Mouse (Mus musculus): ENCODE results near the gene Creld1. TPM values are rescaled to one million over a fixed set of nuclear protein-coding genes. Genes with fewer than 3 reads are reported as not detected.

Creld1 gene
- polyA plus RNA-seq, 1 experiment from 2014 or later: 54.3 TPM

GRCm38 (mm10) chr6:113444207-113444965, 38.7 kb upstream of the Creld1 start:
- H3K27me3 ChIP-seq: no peaks in the 10 kb centered on the region
- peaks cover 8% of the 10 kb centered on the region for H3K4me1 ChIP-seq
- H3K27ac ChIP-seq: no peak overlapping the region
- no peaks in the 10 kb centered on the region for H3K9me3 ChIP-seq (replicated peaks)
- 82% methylated on average over 6 of the region's 8 CpGs for WGBS
- no peak overlapping the region for H3K9ac ChIP-seq
- no peak overlapping the region for H3K4me2 ChIP-seq (replicated peaks)
- H3K36me3 ChIP-seq: peaks cover 28% of the 10 kb centered on the region
- no peak for ATAC-seq (ENCODE audit: low FRiP score)
- no peak overlapping the region for H3K4me3 ChIP-seq

DNA sequence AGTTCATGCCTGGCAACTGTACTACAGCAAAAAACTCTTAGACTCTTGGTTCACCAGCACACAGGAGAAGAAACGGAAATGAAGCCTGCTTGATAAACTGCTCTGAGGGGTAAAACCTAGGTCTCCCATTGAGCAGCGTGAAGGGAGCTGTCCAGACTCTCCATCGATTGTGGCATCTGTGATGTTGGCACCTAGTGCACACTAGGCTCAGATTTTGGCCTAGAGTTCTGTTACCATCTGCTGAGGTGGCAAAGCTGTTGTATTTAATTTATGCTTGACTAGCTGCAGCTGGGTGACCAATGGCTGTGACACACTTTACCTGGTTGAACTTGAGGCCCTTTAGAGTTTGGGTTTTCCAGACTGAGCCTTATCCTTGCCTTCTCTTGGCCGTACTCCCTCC, 35.5 kb upstream of the Creld1 start:
- Histone ChIP-seq H3K27me3 (no peaks in the 10 kb centered on the region), H3K4me2 (replicated peaks) (no peak overlapping the region), H3K9me3 (replicated peaks) (no peaks in the 10 kb centered on the region), H3K9ac (no peak overlapping the region), H3K4me3 (no peak overlapping the region), H3K36me3 (peaks cover 28% of the 10 kb centered on the region), H3K27ac (no peak overlapping the region), H3K4me1 (peaks cover 8% of the 10 kb centered on the region)
- ATAC-seq (ENCODE audit: low FRiP score): no peak
- 95% methylated on average over 4 of the region's 4 CpGs for whole genome bisulfite sequencing

DNA sequence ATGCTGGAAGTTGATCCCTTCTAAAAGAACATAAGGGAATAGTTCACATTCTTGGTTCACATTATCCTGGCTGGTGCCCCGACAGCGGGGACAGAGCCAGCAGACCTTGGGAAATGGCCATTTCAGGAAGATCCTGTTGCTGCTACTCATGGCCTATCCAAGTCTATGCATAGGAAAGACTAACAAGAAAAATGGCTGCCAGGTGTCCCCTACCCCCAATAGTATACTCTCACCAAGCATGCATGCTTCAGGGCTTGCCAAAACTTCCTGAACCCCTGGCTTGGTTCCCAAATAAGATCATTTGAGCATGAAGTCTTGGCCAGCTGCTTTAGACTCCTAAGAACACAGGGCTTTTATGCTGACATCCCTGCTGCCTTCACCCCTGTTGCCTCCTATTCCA, 31.3 kb upstream of the Creld1 start:
- WGBS: 86% methylated on average over 2 of the region's 2 CpGs
- ATAC-seq (ENCODE audit: low FRiP score): no peak

GRCm38 (mm10) chr6:113455007-113455406, 28.1 kb upstream of the Creld1 start:
- Histone ChIP-seq H3K9ac (no peak overlapping the region), H3K27ac (no peak overlapping the region), H3K9me3 (replicated peaks) (no peaks in the 10 kb centered on the region), H3K36me3 (no peaks in the 10 kb centered on the region), H3K27me3 (peaks cover 5% of the 10 kb centered on the region; the same call in 1 of the 2 replicates), H3K4me1 (no peaks in the 10 kb centered on the region), H3K4me3 (no peak overlapping the region), H3K4me2 (replicated peaks) (no peak overlapping the region)
- 74% methylated on average over 5 of the region's 5 CpGs for WGBS
- no peak for ATAC-seq (ENCODE audit: low FRiP score)

More for the DNA sequence above, 31.3 kb upstream of the Creld1 start:
- Histone ChIP-seq H3K9me3 (replicated peaks) (no peaks in the 10 kb centered on the region), H3K4me3 (no peak overlapping the region), H3K27me3 (no peaks in the 10 kb centered on the region), H3K4me1 (no peaks in the 10 kb centered on the region), H3K4me2 (replicated peaks) (no peak overlapping the region), H3K27ac (no peak overlapping the region), H3K9ac (no peak overlapping the region), H3K36me3 (peaks cover 22% of the 10 kb centered on the region)

DNA sequence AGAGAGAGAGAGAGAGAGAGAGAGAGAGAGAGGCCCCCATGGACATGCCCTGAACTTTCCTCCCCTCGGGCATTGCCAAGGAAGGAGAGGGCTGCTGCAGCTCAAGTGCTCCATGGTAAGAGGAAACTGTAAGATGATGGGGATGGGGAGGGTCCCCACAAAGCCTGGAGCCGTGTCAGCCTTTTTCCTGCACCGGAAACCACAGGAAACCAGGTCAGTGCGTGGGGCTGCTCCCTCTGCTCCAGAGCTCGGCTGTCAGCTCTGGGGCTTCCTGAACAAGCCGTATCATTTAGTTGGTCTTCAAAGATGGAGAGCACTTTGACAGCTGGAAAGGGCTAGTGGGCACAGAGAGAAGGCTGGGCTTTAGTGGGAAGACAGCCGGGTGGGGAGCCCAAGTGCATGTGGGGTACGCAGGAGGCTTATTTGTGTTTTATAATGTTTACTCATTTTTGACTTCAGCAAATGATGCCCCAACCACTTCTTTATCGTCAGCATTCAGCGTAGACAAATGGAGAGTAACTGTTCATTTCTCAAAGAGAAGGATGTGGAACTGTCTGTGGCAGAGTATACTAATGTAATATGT, 25.1 kb upstream of the Creld1 start, which contains the start of gene Il17re:
Gene Il17re, plus strand, starts transcription at position 533 of the 583 bp plus-strand sequence.
- 74% methylated on average over 9 of the region's 10 CpGs for WGBS
- no peak for ATAC-seq (ENCODE audit: low FRiP score)

GRCm38 (mm10) chr6:113458635-113459034, 24.5 kb upstream of the Creld1 start:
- Histone ChIP-seq H3K27me3 (peaks cover 5% of the 10 kb centered on the region; the same call in 1 of the 2 replicates), H3K4me2 (replicated peaks) (no peak overlapping the region), H3K9ac (no peak overlapping the region), H3K36me3 (no peaks in the 10 kb centered on the region), H3K4me3 (no peak overlapping the region), H3K9me3 (replicated peaks) (no peaks in the 10 kb centered on the region), H3K27ac (no peak overlapping the region), H3K4me1 (no peaks in the 10 kb centered on the region)
- WGBS: 70% methylated on average over 10 of the region's 10 CpGs
- no peak for ATAC-seq (ENCODE audit: low FRiP score)

More for the DNA sequence above, 25.1 kb upstream of the Creld1 start, which contains the start of gene Il17re:
- Histone ChIP-seq H3K36me3 (no peaks in the 10 kb centered on the region), H3K4me2 (replicated peaks) (no peak within 1 kb of the TSS), H3K4me3 (no peak within 1 kb of the TSS), H3K27me3 (peaks cover 5% of the 10 kb centered on the region; the same call in 1 of the 2 replicates), H3K9me3 (replicated peaks) (no peaks in the 10 kb centered on the region), H3K4me1 (no peaks in the 10 kb centered on the region), H3K27ac (no peak within 1 kb of the TSS), H3K9ac (no peak within 1 kb of the TSS)

DNA sequence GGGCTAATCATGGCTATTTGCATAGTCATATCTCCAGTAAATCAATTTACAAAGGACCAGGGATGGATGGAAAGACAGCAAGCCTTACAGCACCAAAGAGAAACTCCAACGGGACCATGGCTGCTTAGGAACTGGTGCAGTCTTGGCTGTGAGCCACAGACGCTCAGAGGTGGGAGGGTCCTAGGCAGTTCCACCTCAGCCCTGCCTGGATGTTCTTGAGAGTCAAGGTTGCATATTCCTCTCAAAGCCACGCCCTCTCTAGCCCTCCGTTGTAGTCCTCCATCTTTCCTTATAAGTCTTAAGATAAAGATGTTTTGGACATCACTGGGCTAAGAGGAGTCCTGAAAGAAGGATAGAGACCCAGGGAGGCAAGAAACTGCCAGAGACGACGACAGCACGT, 19.1 kb upstream of the Creld1 start:
- H3K36me3 ChIP-seq: no peaks in the 10 kb centered on the region
- H3K4me1 ChIP-seq: no peaks in the 10 kb centered on the region
- 73% methylated on average over 7 of the region's 7 CpGs for WGBS
- no peak overlapping the region for H3K9ac ChIP-seq
- no peaks in the 10 kb centered on the region for H3K9me3 ChIP-seq (replicated peaks)
- H3K27ac ChIP-seq: no peak overlapping the region
- no peak for ATAC-seq (ENCODE audit: low FRiP score)
- H3K27me3 ChIP-seq: peaks cover 7% of the 10 kb centered on the region
- H3K4me3 ChIP-seq: no peak overlapping the region
- H3K4me2 ChIP-seq (replicated peaks): no peak overlapping the region

DNA sequence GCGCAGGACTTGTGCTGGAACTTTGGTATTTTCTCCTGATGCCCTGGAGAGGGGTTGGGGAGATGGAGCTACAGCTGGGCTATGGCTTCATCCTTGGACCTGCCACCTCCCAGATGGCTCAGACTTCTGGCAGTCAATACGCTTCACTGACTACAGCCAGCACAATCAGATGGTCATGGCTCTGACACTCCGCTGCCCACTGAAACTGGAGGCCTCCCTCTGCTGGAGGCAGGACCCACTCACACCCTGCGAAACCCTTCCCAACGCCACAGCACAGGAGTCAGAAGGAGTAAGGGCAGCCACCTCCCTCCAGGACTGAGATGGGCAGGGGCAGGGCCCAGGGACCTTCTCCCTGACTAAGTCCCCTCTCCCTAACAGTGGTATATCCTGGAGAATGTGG, 17.5 kb upstream of the Creld1 start:
- H3K9ac ChIP-seq: no peak overlapping the region
- no peaks in the 10 kb centered on the region for H3K9me3 ChIP-seq (replicated peaks)
- no peaks in the 10 kb centered on the region for H3K36me3 ChIP-seq
- WGBS: 40% methylated on average over 5 of the region's 5 CpGs
- no peak overlapping the region for H3K27ac ChIP-seq
- no peak for ATAC-seq (ENCODE audit: low FRiP score)
- H3K4me3 ChIP-seq: no peak overlapping the region
- H3K4me2 ChIP-seq (replicated peaks): no peak overlapping the region
- peaks cover 9% of the 10 kb centered on the region for H3K4me1 ChIP-seq
- peaks cover 21% of the 10 kb centered on the region for H3K27me3 ChIP-seq

DNA sequence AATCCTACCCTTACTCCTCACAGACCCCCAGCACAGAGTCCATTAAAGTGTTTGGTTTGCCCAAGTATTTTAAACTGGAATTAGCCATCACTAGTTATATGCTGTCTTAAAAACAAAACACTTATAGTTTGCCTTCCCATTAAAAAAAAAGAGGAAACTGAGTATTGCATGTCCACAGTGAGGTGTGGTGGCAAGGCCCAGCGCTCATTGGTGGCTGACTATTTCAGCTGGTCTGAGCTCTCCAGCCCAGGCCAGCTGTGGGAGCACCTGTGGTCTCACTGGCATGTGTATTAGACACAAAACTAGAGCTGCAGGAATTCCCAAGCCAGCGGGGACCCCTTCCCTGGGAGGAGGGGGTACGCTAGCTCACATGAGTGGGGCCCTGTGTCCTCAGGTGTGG, 14.6 kb upstream of the Creld1 start:
- H3K4me1 ChIP-seq: peaks cover 15% of the 10 kb centered on the region
- no peaks in the 10 kb centered on the region for H3K36me3 ChIP-seq
- H3K9me3 ChIP-seq (replicated peaks): no peaks in the 10 kb centered on the region
- ATAC-seq (ENCODE audit: low FRiP score): 0 out of 2 replicates have a peak, but pooled peaks have one; percentile 8
- no peak overlapping the region for H3K4me3 ChIP-seq
- H3K9ac ChIP-seq: no peak overlapping the region
- peak overlapping the region; percentile 62; the same call in 1 of the 2 replicates for H3K4me2 ChIP-seq (replicated peaks)
- WGBS: 70% methylated on average over 3 of the region's 3 CpGs
- no peak overlapping the region for H3K27ac ChIP-seq
- H3K27me3 ChIP-seq: peaks cover 42% of the 10 kb centered on the region

GRCm38 (mm10) chr6:113469021-113469420, 14.1 kb upstream of the Creld1 start:
- H3K36me3 ChIP-seq: no peaks in the 10 kb centered on the region
- peaks cover 15% of the 10 kb centered on the region for H3K4me1 ChIP-seq
- ATAC-seq (ENCODE audit: low FRiP score): peak; percentile 51
- peak overlapping the region; percentile 10; the same call in 1 of the 2 replicates for H3K9ac ChIP-seq
- H3K27me3 ChIP-seq: peaks cover 42% of the 10 kb centered on the region
- peak overlapping the region; percentile 36 for H3K4me3 ChIP-seq
- H3K9me3 ChIP-seq (replicated peaks): no peaks in the 10 kb centered on the region
- H3K4me2 ChIP-seq (replicated peaks): peak overlapping the region; percentile 62
- H3K27ac ChIP-seq: no peak overlapping the region
- whole genome bisulfite sequencing: 8% methylated on average over 9 of the region's 9 CpGs

DNA sequence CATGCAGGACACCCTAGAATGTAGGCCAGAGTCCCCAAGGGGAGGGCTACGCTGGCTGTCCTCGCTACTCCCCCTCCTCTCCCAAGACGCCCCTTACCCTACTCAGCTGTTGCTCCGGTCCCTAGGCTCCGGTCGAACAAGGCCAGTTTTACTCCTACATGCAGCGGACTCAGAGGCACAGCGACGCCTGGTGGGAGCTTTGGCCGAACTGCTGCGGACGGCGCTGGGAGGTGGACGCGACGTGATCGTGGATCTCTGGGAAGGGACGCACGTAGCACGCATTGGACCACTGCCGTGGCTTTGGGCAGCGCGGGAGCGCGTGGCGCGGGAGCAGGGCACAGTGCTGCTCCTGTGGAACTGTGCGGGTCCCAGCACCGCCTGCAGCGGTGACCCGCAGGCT, 13.7 kb upstream of the Creld1 start:
- Histone ChIP-seq H3K27me3 (peaks cover 42% of the 10 kb centered on the region), H3K36me3 (no peaks in the 10 kb centered on the region), H3K9me3 (replicated peaks) (no peaks in the 10 kb centered on the region), H3K4me2 (replicated peaks) (peak overlapping the region; percentile 62), H3K27ac (no peak overlapping the region), H3K4me3 (peak overlapping the region; percentile 36), H3K9ac (peak overlapping the region; percentile 10), H3K4me1 (peaks cover 15% of the 10 kb centered on the region)
- under 1% methylated on average over 31 of the region's 31 CpGs for WGBS
- ATAC-seq (ENCODE audit: low FRiP score): peak; percentile 72

- peak within 1 kb of the TSS; percentile 27 for H3K4me2 ChIP-seq (replicated peaks)
- peaks cover 15% of the 10 kb centered on the region for H3K4me1 ChIP-seq
- H3K36me3 ChIP-seq: no peaks in the 10 kb centered on the region
- H3K27me3 ChIP-seq: peaks cover 40% of the 10 kb centered on the region
- no peak within 1 kb of the TSS for H3K27ac ChIP-seq
- H3K9me3 ChIP-seq (replicated peaks): no peaks in the 10 kb centered on the region
- H3K4me3 ChIP-seq: no peak within 1 kb of the TSS
- WGBS: 24% methylated on average over 12 of the region's 12 CpGs
- H3K9ac ChIP-seq: no peak within 1 kb of the TSS; the same call in 1 of the 2 replicates
- ATAC-seq (ENCODE audit: low FRiP score): no peak
Measured at GRCm38 (mm10) chr6:113471297-113471936, 11.7 kb upstream of the Creld1 start, which contains the start of gene Il17rc. Gene Il17rc, plus strand, starts transcription at chr6:113471427.
